Mouse (Mus musculus) midbrain, postnatal 0 days (tissue): Measurements from ENCODE around the gene Irf2bp1. TPM values are rescaled to one million over a fixed set of nuclear protein-coding genes. Genes with fewer than 3 reads are reported as not detected.
A peak's percentile ranks its signal among the peaks of the same experiment; 100 is the strongest.

ENCODE experiments used
- ATAC-seq: fragments of 200-750 bp; cut with Nextera tagmentation; 2 replicates; pipeline ENCODE4 v1.8.0; 2017; ENCODE audit warnings: moderate number of reproducible peaks, mild to moderate bottlenecking, moderate TSS enrichment, moderate library complexity; ENCODE audit not compliant: low FRiP score
- DNase-seq: peaks from one replicate; pipeline ENCODE4 v3.0.0-alpha.2; 2015; ENCODE audit warnings: low spot score
- H3K27ac ChIP-seq: fragments of 300-500 bp; sonication (generic); 2 replicates; pipeline ENCODE4 v1.5.1; 2014; ENCODE audit warnings: low read depth, mild to moderate bottlenecking, low read length, mixed read lengths
- H3K27me3 ChIP-seq: fragments of 300-500 bp; sonication (generic); 2 replicates; pipeline ENCODE4 v1.6.1; 2014; ENCODE audit warnings: low read length, control low read depth, mixed read lengths; ENCODE audit not compliant: insufficient read depth
- H3K36me3 ChIP-seq: fragments of 300-500 bp; sonication (generic); 2 replicates; pipeline ENCODE4 v1.6.1; 2014; ENCODE audit warnings: low read length, control low read depth, mixed read lengths; ENCODE audit not compliant: insufficient read depth
- H3K4me1 ChIP-seq: fragments of 300-500 bp; sonication (generic); 2 replicates; pipeline ENCODE4 v1.6.1; 2014; ENCODE audit warnings: mild to moderate bottlenecking, control low read depth, antibody characterized with exemption, low read length, mixed read lengths; ENCODE audit not compliant: insufficient read depth
- H3K4me2 ChIP-seq: fragments of 300-500 bp; sonication (generic); 2 replicates; pipeline ENCODE4 v1.6.1; 2014; ENCODE audit warnings: low read depth, mild to moderate bottlenecking, low read length, mixed read lengths; ENCODE audit not compliant: poor library complexity, severe bottlenecking
- H3K4me3 ChIP-seq: fragments of 300-500 bp; sonication (generic); 2 replicates; pipeline ENCODE4 v1.5.1; 2014; ENCODE audit warnings: low read depth, mild to moderate bottlenecking, low read length, moderate library complexity
- H3K9ac ChIP-seq: fragments of 300-500 bp; sonication (generic); replicated peaks from 2 replicates; pipeline ENCODE4 v1.6.1; 2014; ENCODE audit warnings: mild to moderate bottlenecking, low read length, moderate library complexity, mixed read lengths; ENCODE audit not compliant: poor library complexity, severe bottlenecking
- H3K9me3 ChIP-seq: fragments of 300-500 bp; sonication (generic); 2 replicates; pipeline ENCODE4 v1.6.1; 2016; ENCODE audit warnings: low read length, control low read depth
- CTCF ChIP-seq: IDR thresholded peaks from 2 replicates; pipeline ENCODE4 v1.5.1; 2016; ENCODE audit warnings: antibody characterized with exemption, mild to moderate bottlenecking
- WGBS: fragments of 180-500 bp; shearing (Covaris S2); extraction: QIAGEN DNeasy Blood & Tissue Kit; methylation state at CpG from one replicate; pipeline ENCODE4 v1.1.7; 2014; 5-methylcytosine and 5-hydroxymethylcytosine counted together
- polyA plus RNA-seq: library from polyadenylated mRNA; unstranded; fragments of >200 nt; fragmentation: Nextera tagmentation; extraction: Ambion mirVana; gene quantifications from 2 replicates; pipeline ENCODE4 v1.2.1, GENCODE M21; 2015
- total RNA-seq: library from RNA; depleted of rRNA; stranded (reverse); fragments of >200 nt; gene quantifications from 2 replicates; pipeline ENCODE4 v1.2.3, GENCODE M21; 2014

Gene Irf2bp1
- total and polyA plus RNA-seq, 2 experiments from 2014 or later, result 25.6 to 133 TPM

GRCm38 (mm10) chr7:18986503-18986902 is 17.3 kb upstream of the Irf2bp1 start:
- H3K4me1 ChIP-seq, result 0 out of 2 replicates have a peak, but pooled peaks cover 2% of the 10 kb centered on the region
- no peak overlapping the region for H3K4me2 ChIP-seq
- no peak overlapping the region for H3K4me3 ChIP-seq
- no peaks in the 10 kb centered on the region for H3K9me3 ChIP-seq
- H3K27ac ChIP-seq, result no peak overlapping the region
- no peak overlapping the region for H3K9ac ChIP-seq
- DNase-seq (no peak), ATAC-seq (no peak)
- H3K27me3 ChIP-seq, result no peaks in the 10 kb centered on the region
- 82% methylated on average over 2 of the region's 2 CpGs for WGBS
- H3K36me3 ChIP-seq, result no peaks in the 10 kb centered on the region
- TF ChIP-seq CTCF, result no peak

GRCm38 (mm10) chr7:18987100-18987499 is 16.7 kb upstream of the Irf2bp1 start, which contains the start of gene Nanos2:
TSS of gene Nanos2 (plus strand) at chr7:18987400.
- H3K4me3 ChIP-seq, result no peak within 1 kb of the TSS
- DNase-seq (no peak), ATAC-seq (no peak)
- H3K4me1 ChIP-seq, result 0 out of 2 replicates have a peak, but pooled peaks cover 2% of the 10 kb centered on the region
- H3K9me3 ChIP-seq, result no peaks in the 10 kb centered on the region
- H3K27me3 ChIP-seq, result no peaks in the 10 kb centered on the region
- WGBS, result 76% methylated on average over 2 of the region's 2 CpGs
- H3K4me2 ChIP-seq, result no peak within 1 kb of the TSS
- no peak for TF ChIP-seq CTCF
- no peaks in the 10 kb centered on the region for H3K36me3 ChIP-seq
- H3K9ac ChIP-seq, result no peak within 1 kb of the TSS
- H3K27ac ChIP-seq, result no peak within 1 kb of the TSS

- WGBS, result 77% methylated on average over 13 of the region's 13 CpGs
- Histone ChIP-seq H3K9me3 (no peaks in the 10 kb centered on the region), H3K36me3 (no peaks in the 10 kb centered on the region), H3K4me3 (no peak overlapping the region), H3K4me2 (no peak overlapping the region), H3K9ac (no peak overlapping the region), H3K4me1 (peaks cover 2% of the 10 kb centered on the region; the same call in 1 of the 2 replicates), H3K27me3 (no peaks in the 10 kb centered on the region), H3K27ac (no peak overlapping the region)
- TF ChIP-seq CTCF, result no peak
- no peak for ATAC-seq
- DNase-seq, result no peak
Observed at GRCm38 (mm10) chr7:18987747-18988146, 16.1 kb upstream of the Irf2bp1 start.

GRCm38 (mm10) chr7:18988780-18989179 is 15.1 kb upstream of the Irf2bp1 start:
- Histone ChIP-seq H3K9ac (no peak overlapping the region), H3K27ac (no peak overlapping the region), H3K36me3 (no peaks in the 10 kb centered on the region; the same call in 1 of the 2 replicates), H3K9me3 (no peaks in the 10 kb centered on the region), H3K4me1 (peaks cover 10% of the 10 kb centered on the region), H3K27me3 (no peaks in the 10 kb centered on the region), H3K4me3 (no peak overlapping the region), H3K4me2 (no peak overlapping the region)
- DNase-seq, result no peak
- no peak for TF ChIP-seq CTCF
- no peak for ATAC-seq
- 75% methylated on average over 6 of the region's 6 CpGs for WGBS

- DNase-seq, result peak; percentile 74
- Histone ChIP-seq H3K27me3 (no peaks in the 10 kb centered on the region), H3K4me3 (peak overlapping the region; percentile 61), H3K36me3 (no peaks in the 10 kb centered on the region; the same call in 1 of the 2 replicates), H3K4me2 (peak overlapping the region; percentile 44), H3K4me1 (peaks cover 17% of the 10 kb centered on the region), H3K27ac (peak overlapping the region; percentile 73), H3K9me3 (no peaks in the 10 kb centered on the region), H3K9ac (peak overlapping the region; percentile 37; the same call in 1 of the 2 replicates)
- ATAC-seq, result peak; percentile 28; the same call in 1 of the 2 replicates
- peak; percentile 71 for TF ChIP-seq CTCF
- WGBS, result 1% methylated on average over 5 of the region's 5 CpGs
Observed at GRCm38 (mm10) chr7:18989995-18990394, 13.8 kb upstream of the Irf2bp1 start.

GRCm38 (mm10) chr7:18990601-18991295 is 13.1 kb upstream of the Irf2bp1 start, which contains the start of gene Mypop:
TSS of gene Mypop (plus strand) at chr7:18991245.
- peak; percentile 92 for ATAC-seq

More at GRCm38 (mm10) chr7:18990601-18991295, 13.1 kb upstream of the Irf2bp1 start, which contains the start of gene Mypop:
- Histone ChIP-seq H3K4me1 (peaks cover 17% of the 10 kb centered on the region), H3K9me3 (no peaks in the 10 kb centered on the region), H3K4me2 (peak within 1 kb of the TSS; percentile 78), H3K4me3 (peak within 1 kb of the TSS; percentile 61), H3K27me3 (no peaks in the 10 kb centered on the region), H3K27ac (peak within 1 kb of the TSS; percentile 73), H3K36me3 (no peaks in the 10 kb centered on the region; the same call in 1 of the 2 replicates), H3K9ac (peak within 1 kb of the TSS; percentile 74)
- peak; percentile 100 for DNase-seq
- TF ChIP-seq CTCF, result peak; percentile 27; the same call in 1 of the 2 replicates
- under 1% methylated on average over 35 of the region's 37 CpGs for WGBS
